Mouse (Mus musculus) kidney, adult 9 months (tissue): Measurements from ENCODE around the gene Naa20.

Experiments
- DNase-seq: peaks from one replicate; pipeline ENCODE4 v3.0.0; 2022

The Naa20 gene

GRCm38 (mm10) chr2:145952726-145953125, 50.8 kb downstream of the Naa20 start:
- no peak for DNase-seq

- DNase-seq = no peak
These were observed 53.9 kb downstream of the Naa20 start for GRCm38 (mm10) chr2:145955844-145956243.

DNA sequence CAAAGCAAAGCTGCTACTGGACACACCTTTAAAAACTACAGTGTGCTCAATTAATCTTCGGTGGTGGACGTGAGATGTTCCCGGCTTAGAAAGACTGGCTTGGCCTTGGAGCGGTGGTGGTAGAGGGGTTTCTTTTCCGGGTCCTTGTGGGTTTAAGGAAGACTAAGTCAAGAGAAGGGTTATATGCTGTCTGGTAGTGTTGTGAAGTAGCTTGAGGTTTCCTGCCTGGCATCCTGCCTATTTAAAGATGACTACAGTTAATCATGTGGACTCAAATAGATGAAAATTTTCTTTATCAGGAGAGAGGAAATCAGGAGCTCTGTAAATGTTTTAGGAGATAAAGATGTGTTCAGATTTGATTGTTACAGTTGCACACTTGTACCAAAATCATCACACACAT, 54.4 kb downstream of the Naa20 start:
- no peak for DNase-seq

- peak; percentile 16 for DNase-seq
These were observed 55.6 kb downstream of the Naa20 start for GRCm38 (mm10) chr2:145957450-145957849.

- no peak for DNase-seq
These were observed 56.2 kb downstream of the Naa20 start for GRCm38 (mm10) chr2:145958097-145958496.

GRCm38 (mm10) chr2:145958551-145958950, 56.7 kb downstream of the Naa20 start:
- no peak for DNase-seq

- no peak for DNase-seq
These were observed 60.0 kb downstream of the Naa20 start for GRCm38 (mm10) chr2:145961861-145962260.
